Mouse (Mus musculus): ENCODE measurements around the gene Igf2bp1. TPM values are rescaled to one million over a fixed set of nuclear protein-coding genes. Genes with fewer than 3 reads are reported as not detected.

Igf2bp1 gene
- polyA plus RNA-seq, 1 experiment from 2014 or later, result 36.2 TPM

- WGBS, result 25% methylated on average over 1 of the region's 1 CpGs
- peak overlapping the region; percentile 3; the same call in 1 of the 2 replicates for H3K4me3 ChIP-seq (ENCODE audit: low read length)
- peak; percentile 91 for ATAC-seq (ENCODE audit: low read depth)
These were observed 23.3 kb downstream of the Igf2bp1 start for GRCm38 (mm10) chr11:95982475-95982874.

GRCm38 (mm10) chr11:95981804-95982203, 23.9 kb downstream of the Igf2bp1 start:
- Histone ChIP-seq H3K9ac (ENCODE audit: low read length) (peak overlapping the region; percentile 6; the same call in 1 of the 2 replicates), H3K4me2 (ENCODE audit: low read depth, low read length) (peak overlapping the region; percentile 27), H3K9me3 (ENCODE audit: control insufficient read depth, low read length) (no peaks in the 10 kb centered on the region), H3K4me3 (ENCODE audit: low read length) (peak overlapping the region; percentile 3), H3K4me1 (replicated peaks; ENCODE audit: control insufficient read depth, insufficient read depth, low read length) (peaks cover 16% of the 10 kb centered on the region), H3K27me3 (ENCODE audit: control insufficient read depth, insufficient read depth, low read depth, low read length) (no peaks in the 10 kb centered on the region), H3K27ac (ENCODE audit: low read length) (peak overlapping the region; percentile 36), H3K36me3 (ENCODE audit: control insufficient read depth, insufficient read depth, low read length) (peaks cover 14% of the 10 kb centered on the region)
- peak; percentile 18; the same call in 1 of the 2 replicates for ATAC-seq (ENCODE audit: low read depth)
- 52% methylated on average over 12 of the region's 12 CpGs for WGBS

More at GRCm38 (mm10) chr11:95982475-95982874, 23.3 kb downstream of the Igf2bp1 start:
- Histone ChIP-seq H3K4me2 (ENCODE audit: low read depth, low read length) (peak overlapping the region; percentile 27), H3K9me3 (ENCODE audit: control insufficient read depth, low read length) (no peaks in the 10 kb centered on the region), H3K36me3 (ENCODE audit: control insufficient read depth, insufficient read depth, low read length) (peaks cover 12% of the 10 kb centered on the region), H3K27ac (ENCODE audit: low read length) (peak overlapping the region; percentile 73), H3K27me3 (ENCODE audit: control insufficient read depth, insufficient read depth, low read depth, low read length) (no peaks in the 10 kb centered on the region), H3K4me1 (replicated peaks; ENCODE audit: control insufficient read depth, insufficient read depth, low read length) (peaks cover 20% of the 10 kb centered on the region), H3K9ac (ENCODE audit: low read length) (peak overlapping the region; percentile 21; the same call in 1 of the 2 replicates)

GRCm38 (mm10) chr11:95980762-95981418, 24.9 kb downstream of the Igf2bp1 start:
- no peaks in the 10 kb centered on the region for H3K27me3 ChIP-seq (ENCODE audit: control insufficient read depth, insufficient read depth, low read depth, low read length)
- no peak overlapping the region for H3K9ac ChIP-seq (ENCODE audit: low read length)
- H3K4me3 ChIP-seq (ENCODE audit: low read length), result no peak overlapping the region
- WGBS, result 69% methylated on average over 8 of the region's 8 CpGs
- no peak overlapping the region for H3K4me2 ChIP-seq (ENCODE audit: low read depth, low read length)
- peaks cover 16% of the 10 kb centered on the region for H3K4me1 ChIP-seq (replicated peaks; ENCODE audit: control insufficient read depth, insufficient read depth, low read length)
- H3K36me3 ChIP-seq (ENCODE audit: control insufficient read depth, insufficient read depth, low read length), result peaks cover 22% of the 10 kb centered on the region
- ATAC-seq (ENCODE audit: low read depth), result peak; percentile 11; the same call in 1 of the 2 replicates
- no peak overlapping the region for H3K27ac ChIP-seq (ENCODE audit: low read length)
- H3K9me3 ChIP-seq (ENCODE audit: control insufficient read depth, low read length), result no peaks in the 10 kb centered on the region

GRCm38 (mm10) chr11:95978487-95978886, 27.3 kb downstream of the Igf2bp1 start:
- H3K36me3 ChIP-seq (ENCODE audit: control insufficient read depth, insufficient read depth, low read length), result peaks cover 35% of the 10 kb centered on the region
- ATAC-seq (ENCODE audit: low read depth), result no peak
- H3K9ac ChIP-seq (ENCODE audit: low read length), result no peak overlapping the region
- no peak overlapping the region for H3K4me3 ChIP-seq (ENCODE audit: low read length)
- H3K27ac ChIP-seq (ENCODE audit: low read length), result no peak overlapping the region
- H3K4me1 ChIP-seq (replicated peaks; ENCODE audit: control insufficient read depth, insufficient read depth, low read length), result peaks cover 13% of the 10 kb centered on the region
- H3K4me2 ChIP-seq (ENCODE audit: low read depth, low read length), result no peak overlapping the region
- no peaks in the 10 kb centered on the region for H3K9me3 ChIP-seq (ENCODE audit: control insufficient read depth, low read length)
- no peaks in the 10 kb centered on the region for H3K27me3 ChIP-seq (ENCODE audit: control insufficient read depth, insufficient read depth, low read depth, low read length)
- 87% methylated on average over 3 of the region's 3 CpGs for WGBS

- 98% methylated on average over 2 of the region's 2 CpGs for WGBS
- H3K27ac ChIP-seq (ENCODE audit: low read length), result no peak overlapping the region
- no peaks in the 10 kb centered on the region; the same call in 1 of the 2 replicates for H3K4me1 ChIP-seq (replicated peaks; ENCODE audit: control insufficient read depth, insufficient read depth, low read length)
- no peak overlapping the region for H3K4me3 ChIP-seq (ENCODE audit: low read length)
- H3K4me2 ChIP-seq (ENCODE audit: low read depth, low read length), result no peak overlapping the region
- H3K9ac ChIP-seq (ENCODE audit: low read length), result no peak overlapping the region
- no peaks in the 10 kb centered on the region for H3K9me3 ChIP-seq (ENCODE audit: control insufficient read depth, low read length)
- peaks cover 47% of the 10 kb centered on the region for H3K36me3 ChIP-seq (ENCODE audit: control insufficient read depth, insufficient read depth, low read length)
- no peaks in the 10 kb centered on the region for H3K27me3 ChIP-seq (ENCODE audit: control insufficient read depth, insufficient read depth, low read depth, low read length)
- ATAC-seq (ENCODE audit: low read depth), result no peak
These were observed 29.4 kb downstream of the Igf2bp1 start for GRCm38 (mm10) chr11:95976290-95976689.

- peaks cover 51% of the 10 kb centered on the region for H3K36me3 ChIP-seq (ENCODE audit: control insufficient read depth, insufficient read depth, low read length)
- no peak overlapping the region for H3K4me3 ChIP-seq (ENCODE audit: low read length)
- ATAC-seq (ENCODE audit: low read depth), result no peak
These were observed 30.0 kb downstream of the Igf2bp1 start for GRCm38 (mm10) chr11:95975694-95976093.

GRCm38 (mm10) chr11:95973187-95973586, 32.6 kb downstream of the Igf2bp1 start:
- 69% methylated on average over 6 of the region's 6 CpGs for WGBS
- no peaks in the 10 kb centered on the region for H3K27me3 ChIP-seq (ENCODE audit: control insufficient read depth, insufficient read depth, low read depth, low read length)
- H3K27ac ChIP-seq (ENCODE audit: low read length), result no peak overlapping the region
- peaks cover 63% of the 10 kb centered on the region for H3K36me3 ChIP-seq (ENCODE audit: control insufficient read depth, insufficient read depth, low read length)
- no peak overlapping the region for H3K9ac ChIP-seq (ENCODE audit: low read length)
- no peak overlapping the region for H3K4me3 ChIP-seq (ENCODE audit: low read length)
- H3K4me1 ChIP-seq (replicated peaks; ENCODE audit: control insufficient read depth, insufficient read depth, low read length), result no peaks in the 10 kb centered on the region
- no peak overlapping the region for H3K4me2 ChIP-seq (ENCODE audit: low read depth, low read length)
- no peaks in the 10 kb centered on the region for H3K9me3 ChIP-seq (ENCODE audit: control insufficient read depth, low read length)
- no peak for ATAC-seq (ENCODE audit: low read depth)

More at GRCm38 (mm10) chr11:95975694-95976093, 30.0 kb downstream of the Igf2bp1 start:
- Histone ChIP-seq H3K9ac (ENCODE audit: low read length) (no peak overlapping the region), H3K4me1 (replicated peaks; ENCODE audit: control insufficient read depth, insufficient read depth, low read length) (no peaks in the 10 kb centered on the region), H3K27me3 (ENCODE audit: control insufficient read depth, insufficient read depth, low read depth, low read length) (no peaks in the 10 kb centered on the region), H3K4me2 (ENCODE audit: low read depth, low read length) (no peak overlapping the region), H3K9me3 (ENCODE audit: control insufficient read depth, low read length) (no peaks in the 10 kb centered on the region), H3K27ac (ENCODE audit: low read length) (no peak overlapping the region)
- WGBS, result 90% methylated on average over 5 of the region's 5 CpGs

- Histone ChIP-seq H3K27me3 (ENCODE audit: control insufficient read depth, insufficient read depth, low read depth, low read length) (no peaks in the 10 kb centered on the region), H3K36me3 (ENCODE audit: control insufficient read depth, insufficient read depth, low read length) (peaks cover 31% of the 10 kb centered on the region), H3K27ac (ENCODE audit: low read length) (no peak overlapping the region), H3K4me3 (ENCODE audit: low read length) (no peak overlapping the region), H3K9me3 (ENCODE audit: control insufficient read depth, low read length) (no peaks in the 10 kb centered on the region), H3K4me2 (ENCODE audit: low read depth, low read length) (no peak overlapping the region), H3K4me1 (replicated peaks; ENCODE audit: control insufficient read depth, insufficient read depth, low read length) (no peaks in the 10 kb centered on the region), H3K9ac (ENCODE audit: low read length) (no peak overlapping the region)
- WGBS, result 59% methylated on average over 7 of the region's 7 CpGs
- no peak for ATAC-seq (ENCODE audit: low read depth)
These were observed 42.4 kb downstream of the Igf2bp1 start for GRCm38 (mm10) chr11:95963304-95963703.

- Histone ChIP-seq H3K36me3 (ENCODE audit: control insufficient read depth, insufficient read depth, low read length) (peaks cover 11% of the 10 kb centered on the region), H3K9me3 (ENCODE audit: control insufficient read depth, low read length) (no peaks in the 10 kb centered on the region), H3K4me2 (ENCODE audit: low read depth, low read length) (no peak overlapping the region), H3K27ac (ENCODE audit: low read length) (no peak overlapping the region), H3K27me3 (ENCODE audit: control insufficient read depth, insufficient read depth, low read depth, low read length) (no peaks in the 10 kb centered on the region), H3K4me3 (ENCODE audit: low read length) (no peak overlapping the region), H3K9ac (ENCODE audit: low read length) (no peak overlapping the region), H3K4me1 (replicated peaks; ENCODE audit: control insufficient read depth, insufficient read depth, low read length) (peaks cover 3% of the 10 kb centered on the region; the same call in 1 of the 2 replicates)
- no peak for ATAC-seq (ENCODE audit: low read depth)
- 51% methylated on average over 6 of the region's 6 CpGs for WGBS
These were observed 46.6 kb downstream of the Igf2bp1 start for GRCm38 (mm10) chr11:95959152-95959551.
